Mouse (Mus musculus) stomach, postnatal 0 days (tissue): Measurements from ENCODE around the gene Foxl1.

Source experiments
- CTCF ChIP-seq: IDR thresholded peaks from 2 replicates; pipeline ENCODE4 v1.5.1; 2016; ENCODE audit warnings: antibody characterized with exemption, low read depth, mild to moderate bottlenecking, moderate library complexity
- EP300 ChIP-seq: optimal IDR thresholded peaks from 2 replicates; pipeline ENCODE3; 2016; ENCODE audit warnings: antibody characterized with exemption

DNA sequence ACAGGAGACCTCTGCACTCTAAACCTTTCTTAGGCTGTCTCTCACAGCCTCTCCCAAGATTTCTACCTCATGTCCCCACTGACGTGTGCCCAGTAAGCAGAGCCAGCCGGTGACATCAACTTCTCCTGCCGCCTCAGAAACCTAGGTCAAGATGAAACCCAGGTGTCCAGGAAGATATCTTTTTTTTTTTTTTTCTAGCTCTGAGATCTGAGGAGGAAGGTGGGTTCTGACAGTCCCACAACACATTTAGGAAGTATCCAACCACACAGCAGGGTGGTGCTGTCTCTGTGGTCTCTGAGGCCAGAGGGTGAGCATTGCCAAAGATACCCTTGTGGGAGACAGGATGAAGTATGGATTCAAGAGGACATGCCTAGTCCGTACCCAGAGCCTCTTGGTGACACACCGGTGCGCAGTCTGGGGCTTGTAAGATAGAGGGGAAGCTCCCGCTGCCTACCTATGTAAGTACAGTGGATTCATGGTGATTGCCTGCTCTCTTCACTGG, 29.3 kb downstream of the Foxl1 start:
- TF ChIP-seq CTCF (no peak), EP300 (no peak)
